Mouse (Mus musculus) megakaryocyte, adult 5-6 weeks (primary cell): ENCODE results near the gene Phc2. TPM values are rescaled to one million over a fixed set of nuclear protein-coding genes. Genes with fewer than 3 reads are reported as not detected.

ENCODE experiments used
- ATAC-seq: 2 replicates; pipeline ENCODE4 v1.8.0; 2016; ENCODE audit warnings: mild to moderate bottlenecking, inconsistent platforms; ENCODE audit not compliant: poor library complexity, severe bottlenecking
- total RNA-seq, 2 experiments: library from RNA; stranded (forward) in 1 of 2; stranded (reverse) in 1 of 2; fragments of 153-499, 151-499 nt in 1 of 2; fragments of 221-1000, 200-1000 nt in 1 of 2; gene quantifications; 2 replicates each; pipeline versions ENCODE4 v1.2.3 to v1.2.4; 2015 to 2017

Phc2 gene
- total RNA-seq, 2 experiments from 2014 or later: 18.8 to 34.1 TPM

- ATAC-seq: no peak
These were observed 58.4 kb downstream of the Phc2 start for GRCm38 (mm10) chr4:128712941-128713340.

- ATAC-seq: no peak
These were observed 61.0 kb downstream of the Phc2 start for GRCm38 (mm10) chr4:128715241-128716204.

GRCm38 (mm10) chr4:128716279-128716678, 61.8 kb downstream of the Phc2 start:
- no peak for ATAC-seq

- ATAC-seq: no peak
These were observed 62.2 kb downstream of the Phc2 start for GRCm38 (mm10) chr4:128716731-128717130.

- peak; percentile 69 for ATAC-seq
These were observed 65.6 kb downstream of the Phc2 start for GRCm38 (mm10) chr4:128720110-128720509.

- no peak for ATAC-seq
These were observed 66.7 kb downstream of the Phc2 start for GRCm38 (mm10) chr4:128721061-128721648.

- no peak for ATAC-seq
These were observed 67.3 kb downstream of the Phc2 start for GRCm38 (mm10) chr4:128721761-128722160.

GRCm38 (mm10) chr4:128722932-128723331, 68.4 kb downstream of the Phc2 start:
- ATAC-seq: no peak

GRCm38 (mm10) chr4:128723431-128723830, 68.9 kb downstream of the Phc2 start:
- no peak for ATAC-seq

- ATAC-seq: no peak
These were observed 69.6 kb downstream of the Phc2 start for GRCm38 (mm10) chr4:128724059-128724458.

- ATAC-seq: peak; percentile 79
These were observed 72.7 kb downstream of the Phc2 start for GRCm38 (mm10) chr4:128727019-128727720.

GRCm38 (mm10) chr4:128727721-128728430, 73.4 kb downstream of the Phc2 start:
- peak; percentile 51 for ATAC-seq

- ATAC-seq: peak; percentile 20; the same call in 1 of the 2 replicates
These were observed 73.9 kb downstream of the Phc2 start for GRCm38 (mm10) chr4:128728431-128728851.

- no peak for ATAC-seq
These were observed 74.7 kb downstream of the Phc2 start for GRCm38 (mm10) chr4:128729033-128729708.

GRCm38 (mm10) chr4:128729709-128730037, 75.2 kb downstream of the Phc2 start:
- peak; percentile 18; the same call in 1 of the 2 replicates for ATAC-seq

- no peak for ATAC-seq
These were observed 75.8 kb downstream of the Phc2 start for GRCm38 (mm10) chr4:128730271-128730670.

- no peak for ATAC-seq
These were observed 78.3 kb downstream of the Phc2 start for GRCm38 (mm10) chr4:128732794-128733193.

GRCm38 (mm10) chr4:128733496-128733895, 79.0 kb downstream of the Phc2 start:
- peak; percentile 75 for ATAC-seq

- no peak for ATAC-seq
These were observed 79.7 kb downstream of the Phc2 start for GRCm38 (mm10) chr4:128734217-128734616.
